Mouse (Mus musculus): ENCODE results near the gene Ttll7.

DNA sequence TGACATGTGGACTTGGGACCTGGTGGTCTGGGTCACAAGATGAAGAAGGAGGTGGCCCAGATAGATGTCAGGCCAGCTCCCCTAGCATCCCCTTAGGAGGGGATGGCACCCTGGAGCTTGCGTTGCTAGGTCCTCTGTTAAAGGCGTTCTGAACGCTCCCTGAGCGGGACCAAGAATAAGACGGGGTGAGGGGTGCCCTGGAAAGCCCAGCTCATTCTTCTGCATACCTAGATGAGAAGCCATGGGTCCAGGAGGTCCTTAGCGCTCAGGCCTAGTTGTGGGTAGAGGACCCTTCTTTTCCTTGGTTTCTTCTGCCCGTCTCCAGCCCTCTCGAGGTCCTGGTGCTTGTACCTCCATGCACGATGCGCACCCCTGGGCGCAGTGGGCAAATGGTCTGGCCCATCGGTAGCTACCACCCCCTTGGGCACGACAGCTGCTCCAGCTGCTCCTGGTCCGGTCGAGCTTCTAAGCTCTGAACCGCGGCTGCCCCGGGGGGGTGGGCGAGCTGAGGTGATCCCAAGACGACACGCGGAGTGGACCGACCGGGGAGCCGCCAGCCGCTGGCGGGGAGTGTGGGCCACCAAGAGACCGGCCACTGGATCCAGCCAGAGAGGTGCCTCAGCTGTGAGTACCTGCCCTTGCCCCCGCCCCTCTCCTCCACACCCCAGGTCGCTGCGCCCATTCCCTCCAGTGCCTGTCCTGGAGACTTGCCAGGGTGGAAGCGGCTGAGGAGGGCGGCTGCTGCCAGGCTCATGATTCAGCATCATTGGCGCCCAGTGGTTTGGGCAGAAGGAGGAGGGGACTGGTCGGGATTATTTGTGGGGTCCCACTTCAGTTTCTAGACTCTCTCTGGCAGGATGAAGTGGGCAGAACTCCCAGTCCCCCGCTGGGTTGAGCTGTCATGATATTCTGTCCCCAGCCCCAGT, at the start of gene Ttll7:
- no peak for TF ChIP-seq GATA1 (IDR thresholded peaks at IDR 0.05; ENCODE audit: borderline replicate concordance, low read length)
- TF ChIP-seq FLI1 (IDR thresholded peaks at IDR 0.05; ENCODE audit: low read length) = no peak
